Mouse (Mus musculus) liver, adult 2 months (tissue): ENCODE measurements at regions not wholly inside any gene's neighbourhood (a gene's known extent, or its start where the extent isn't known, plus 50 kb on each side); places are given as distances from the start of the nearest gene placed in this dataset.

Experiments
- DNase-seq: peaks from one replicate; pipeline ENCODE4 v3.0.0-alpha.2; 2011; ENCODE audit warnings: low read depth, low spot score; ENCODE audit errors: extremely low read depth
- H3K27ac ChIP-seq: fragments of 200-500 bp; replicated peaks from 2 replicates; pipeline ENCODE4 v1.5.1; 2012; ENCODE audit warnings: low read depth, mild to moderate bottlenecking, control low read depth, inconsistent platforms, low read length; ENCODE audit not compliant: insufficient read depth
- H3K27me3 ChIP-seq: fragments of 200-500 bp; 2 replicates; pipeline ENCODE4 v1.6.1; 2012; ENCODE audit warnings: mild to moderate bottlenecking, moderate library complexity, low read length, inconsistent platforms; ENCODE audit not compliant: control insufficient read depth, insufficient read depth
- H3K36me3 ChIP-seq: fragments of 200-500 bp; 2 replicates; pipeline ENCODE4 v1.6.1; 2012; ENCODE audit warnings: low read length, inconsistent platforms; ENCODE audit not compliant: control insufficient read depth, insufficient read depth
- H3K4me1 ChIP-seq: fragments of 200-500 bp; 2 replicates; pipeline ENCODE4 v1.6.1; 2011; ENCODE audit warnings: low read length; ENCODE audit not compliant: control insufficient read depth, insufficient read depth
- H3K4me3 ChIP-seq: fragments of 200-500 bp; 2 replicates; pipeline ENCODE4 v1.5.1; 2011; ENCODE audit warnings: low read depth, mild to moderate bottlenecking, control low read depth, low read length, moderate library complexity; ENCODE audit not compliant: insufficient read depth
- H3K79me2 ChIP-seq: fragments of 200-500 bp; 2 replicates; pipeline ENCODE4 v1.6.1; 2012; ENCODE audit warnings: inconsistent platforms, mild to moderate bottlenecking, low read length, moderate library complexity; ENCODE audit not compliant: control insufficient read depth, insufficient read depth
- H3K9ac ChIP-seq: fragments of 200-500 bp; 2 replicates; pipeline ENCODE4 v1.6.1; 2012; ENCODE audit warnings: low read depth, mild to moderate bottlenecking, control low read depth, inconsistent platforms, low read length
- CTCF ChIP-seq: fragments of 200-500 bp; IDR thresholded peaks from 2 replicates; pipeline ENCODE4 v1.5.1; 2011; ENCODE audit warnings: low read depth, low read length, control low read depth
- POLR2A ChIP-seq: fragments of 200-500 bp; IDR thresholded peaks from 2 replicates; pipeline ENCODE4 v1.6.1; 2011; ENCODE audit warnings: low read length, control low read depth; ENCODE audit not compliant: insufficient read depth; ENCODE audit errors: extremely low read depth
- WGBS: fragments of 180-500 bp; shearing (Covaris S2); methylation state at CpG from one replicate; pipeline ENCODE4 v1.1.7; 2018; 5-methylcytosine and 5-hydroxymethylcytosine counted together

GRCm38 (mm10) chr7:116674199-116675019 is 170.2 kb downstream of the Nucb2 start:
- WGBS: 70% methylated on average over 16 of the region's 16 CpGs
- H3K4me1 ChIP-seq: no peaks in the 10 kb centered on the region
- TF ChIP-seq CTCF: no peak
- TF ChIP-seq POLR2A: no peak
- no peak overlapping the region for H3K9ac ChIP-seq
- no peak overlapping the region for H3K4me3 ChIP-seq
- no peaks in the 10 kb centered on the region for H3K36me3 ChIP-seq
- no peaks in the 10 kb centered on the region for H3K27me3 ChIP-seq
- no peak overlapping the region for H3K27ac ChIP-seq
- DNase-seq: no peak
- H3K79me2 ChIP-seq: no peaks in the 10 kb centered on the region

- Histone ChIP-seq H3K36me3 (no peaks in the 10 kb centered on the region), H3K4me1 (no peaks in the 10 kb centered on the region), H3K79me2 (no peaks in the 10 kb centered on the region), H3K27ac (no peak overlapping the region), H3K27me3 (no peaks in the 10 kb centered on the region), H3K4me3 (no peak overlapping the region), H3K9ac (no peak overlapping the region)
- WGBS: 64% methylated on average over 1 of the region's 1 CpGs
- DNase-seq: no peak
- peak; percentile 16; the same call in 1 of the 2 replicates for TF ChIP-seq CTCF
- TF ChIP-seq POLR2A: no peak
Observed at GRCm38 (mm10) chr7:116676696-116677095, 172.5 kb downstream of the Nucb2 start.

DNA sequence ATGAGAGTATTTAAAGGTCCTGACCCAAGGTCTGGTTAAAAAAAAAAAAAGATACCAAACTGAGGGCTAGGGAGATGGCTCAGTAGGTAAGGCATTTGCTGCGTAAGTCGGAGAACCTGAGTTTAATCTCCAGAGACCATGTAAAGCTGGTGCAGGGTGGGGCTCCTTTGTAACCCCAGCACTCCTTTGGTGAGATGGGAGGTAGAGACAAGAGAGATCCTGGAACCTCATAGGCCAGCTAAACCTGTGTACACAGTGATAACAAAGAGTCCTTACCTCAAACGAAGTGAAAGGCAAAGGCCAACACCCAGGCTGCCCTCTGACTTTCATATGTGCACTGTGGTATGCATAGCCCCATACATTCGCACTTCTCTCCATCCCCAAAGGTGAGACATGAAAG is 175.0 kb downstream of the Nucb2 start:
- no peak for DNase-seq
- Histone ChIP-seq H3K36me3 (no peaks in the 10 kb centered on the region), H3K4me1 (no peaks in the 10 kb centered on the region), H3K27me3 (no peaks in the 10 kb centered on the region), H3K4me3 (no peak overlapping the region), H3K9ac (no peak overlapping the region), H3K79me2 (no peaks in the 10 kb centered on the region), H3K27ac (no peak overlapping the region)
- 61% methylated on average over 4 of the region's 4 CpGs for WGBS
- TF ChIP-seq POLR2A: no peak
- no peak for TF ChIP-seq CTCF

DNA sequence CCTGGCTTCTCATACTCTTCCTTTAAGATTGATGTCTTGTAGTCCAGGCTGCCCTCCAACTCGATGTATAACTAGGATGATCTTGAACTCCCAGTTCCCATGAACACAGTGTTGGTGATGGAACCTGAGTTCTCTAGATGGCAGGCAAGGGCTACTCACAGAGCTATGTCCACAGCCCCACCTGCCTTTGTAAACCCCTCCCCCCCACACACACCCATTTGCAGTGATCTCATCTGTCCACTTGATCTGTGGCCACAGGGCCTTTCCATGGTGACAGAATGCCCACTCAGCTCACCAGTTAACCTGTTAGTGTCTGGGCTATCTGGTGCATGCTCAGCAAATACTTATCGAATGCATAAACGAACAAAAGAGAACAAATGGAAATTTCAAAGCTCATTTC is 176.4 kb downstream of the Nucb2 start:
- H3K79me2 ChIP-seq: no peaks in the 10 kb centered on the region
- TF ChIP-seq POLR2A (no peak), CTCF (no peak)
- H3K4me1 ChIP-seq: no peaks in the 10 kb centered on the region
- WGBS: 82% methylated on average over 3 of the region's 3 CpGs
- no peak overlapping the region for H3K4me3 ChIP-seq
- no peak overlapping the region for H3K9ac ChIP-seq
- no peak for DNase-seq
- no peaks in the 10 kb centered on the region for H3K27me3 ChIP-seq
- H3K27ac ChIP-seq: no peak overlapping the region
- no peaks in the 10 kb centered on the region for H3K36me3 ChIP-seq

DNA sequence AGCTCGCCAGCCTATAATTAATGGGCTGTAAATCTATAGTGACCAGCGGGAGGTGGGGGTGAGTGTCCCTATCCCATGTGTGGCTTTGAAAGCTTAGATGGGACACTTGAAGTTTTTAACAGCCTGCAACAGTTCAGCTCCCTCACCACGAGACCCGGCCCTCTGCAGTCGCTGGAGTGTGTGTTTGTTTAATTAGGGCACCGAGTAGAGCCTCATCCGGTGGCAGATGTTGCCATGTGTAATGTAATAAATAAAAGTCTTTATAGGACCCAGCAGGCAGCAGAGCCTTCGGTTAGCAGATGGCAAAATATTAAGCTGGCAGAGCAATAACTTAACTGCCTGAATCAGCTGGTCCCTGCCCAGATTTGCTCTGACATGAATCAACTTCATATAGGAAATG is 177.1 kb downstream of the Nucb2 start:
- 51% methylated on average over 8 of the region's 8 CpGs for WGBS
- TF ChIP-seq POLR2A (no peak), CTCF (no peak)

GRCm38 (mm10) chr7:116700409-116700808 is 196.2 kb downstream of the Nucb2 start:
- Histone ChIP-seq H3K4me3 (no peak overlapping the region), H3K36me3 (no peaks in the 10 kb centered on the region), H3K27ac (no peak overlapping the region), H3K79me2 (no peaks in the 10 kb centered on the region), H3K27me3 (no peaks in the 10 kb centered on the region), H3K9ac (no peak overlapping the region), H3K4me1 (no peaks in the 10 kb centered on the region)
- TF ChIP-seq POLR2A (no peak), CTCF (no peak)
- 42% methylated on average over 2 of the region's 2 CpGs for WGBS
- DNase-seq: no peak

More for the DNA sequence above, 177.1 kb downstream of the Nucb2 start:
- DNase-seq: no peak
- Histone ChIP-seq H3K4me1 (no peaks in the 10 kb centered on the region), H3K36me3 (no peaks in the 10 kb centered on the region), H3K79me2 (no peaks in the 10 kb centered on the region), H3K4me3 (no peak overlapping the region), H3K27ac (no peak overlapping the region), H3K27me3 (no peaks in the 10 kb centered on the region), H3K9ac (no peak overlapping the region)
